Mouse (Mus musculus): ENCODE measurements around the gene Nr6a1.

DNA sequence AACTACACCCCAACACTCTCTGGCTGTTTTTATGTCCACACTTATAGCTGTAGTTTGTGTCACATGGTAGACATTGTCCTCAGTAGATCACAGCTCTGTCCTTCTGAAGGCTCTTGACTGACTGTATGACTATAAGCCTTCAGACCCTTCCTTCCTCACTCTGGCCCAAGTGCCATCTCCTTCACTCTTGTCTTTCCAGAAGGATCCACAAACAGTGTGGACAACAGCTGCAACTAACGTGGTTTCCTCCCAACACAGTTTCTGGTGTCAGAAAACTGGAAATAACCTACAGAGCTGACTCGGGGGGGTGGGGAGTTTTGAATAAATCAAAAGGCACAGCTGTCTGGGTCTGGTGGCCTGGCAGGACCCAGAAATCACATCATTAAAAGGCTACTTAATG is 28.6 kb upstream of the Nr6a1 start:
- TF ChIP-seq CTCF (IDR thresholded peaks at IDR 0.05; ENCODE audit: extremely low read depth, insufficient read depth, insufficient read length, insufficient replicate concordance) = no peak
- no peak for TF ChIP-seq POLR2A (IDR thresholded peaks at IDR 0.05; ENCODE audit: low read depth, low read length)
